Mouse (Mus musculus): ENCODE results near the gene Cacna2d2. TPM values are rescaled to one million over a fixed set of nuclear protein-coding genes. Genes with fewer than 3 reads are reported as not detected.

Cacna2d2 gene
- polyA plus RNA-seq, 2 experiments from 2014 or later: 0.16 to 0.41 TPM

Other genes starting within 250 kb of the Cacna2d2 start
- gene Dock3, start 167.7 kb upstream of the Cacna2d2 start, polyA plus RNA-seq (2017; shearing (Covaris generic)): under 1 TPM in 1 of 2 experiments, not detected in 1; 0.24 TPM
- gene Mapkapk3, start 109.7 kb upstream of the Cacna2d2 start, polyA plus RNA-seq (2017; shearing (Covaris generic)): 10 to 100 TPM; 57.5 to 62.0 TPM
- gene Cish, start 103.6 kb upstream of the Cacna2d2 start, polyA plus RNA-seq (2017; shearing (Covaris generic)): 100 to 1,000 TPM; 116 to 135 TPM
- gene Hemk1, start 61.3 kb upstream of the Cacna2d2 start, polyA plus RNA-seq (2017; shearing (Covaris generic)): 10 to 100 TPM; 25.4 to 27.3 TPM
- gene 6430571L13Rik, start 59.0 kb upstream of the Cacna2d2 start, polyA plus RNA-seq (2017; shearing (Covaris generic)): 1 to 10 TPM; 2.7 to 4.6 TPM
- gene Tmem115, start 134.3 kb downstream of the Cacna2d2 start, polyA plus RNA-seq (2017; shearing (Covaris generic)): 10 to 100 TPM; 19.3 to 24.9 TPM
- 10 to 100 TPM; 65.7 to 82.2 TPM for gene Cyb561d2, start 142.6 kb downstream of the Cacna2d2 start, polyA plus RNA-seq (2017; shearing (Covaris generic))
- gene Nprl2, start 142.6 kb downstream of the Cacna2d2 start, polyA plus RNA-seq (2017; shearing (Covaris generic)): 10 to 100 TPM; 44.5 to 45.2 TPM
- gene Zmynd10, start 147.7 kb downstream of the Cacna2d2 start, polyA plus RNA-seq (2017; shearing (Covaris generic)): 1 to 10 TPM in 1 of 2 experiments, under 1 TPM in 1; 0.83 to 3.2 TPM
- gene Rassf1, start 151.9 kb downstream of the Cacna2d2 start, polyA plus RNA-seq (2017; shearing (Covaris generic)): 10 to 100 TPM; 74.8 to 81.7 TPM
- 1 to 10 TPM; 7.3 to 7.8 TPM for gene Tusc2, start 163.6 kb downstream of the Cacna2d2 start, polyA plus RNA-seq (2017; shearing (Covaris generic))
- 10 to 100 TPM; 10.2 to 12.8 TPM for gene Hyal2, start 168.3 kb downstream of the Cacna2d2 start, polyA plus RNA-seq (2017; shearing (Covaris generic))
- 1 to 10 TPM; 4.1 to 4.3 TPM for gene Hyal1, start 177.3 kb downstream of the Cacna2d2 start, polyA plus RNA-seq (2017; shearing (Covaris generic))
- 10 to 100 TPM; 16.6 to 21.7 TPM for gene Naa80, start 179.3 kb downstream of the Cacna2d2 start, polyA plus RNA-seq (2017; shearing (Covaris generic))
- gene Hyal3, start 181.2 kb downstream of the Cacna2d2 start, polyA plus RNA-seq (2017; shearing (Covaris generic)): under 1 TPM; 0.25 to 0.90 TPM
- gene Ifrd2, start 188.0 kb downstream of the Cacna2d2 start, polyA plus RNA-seq (2017; shearing (Covaris generic)): 10 to 100 TPM; 28.7 to 33.8 TPM
- gene Sema3b, start 209.6 kb downstream of the Cacna2d2 start, polyA plus RNA-seq (2017; shearing (Covaris generic)): not detected
- gene Gnai2, start 235.8 kb downstream of the Cacna2d2 start, polyA plus RNA-seq (2017; shearing (Covaris generic)): 100 to 1,000 TPM; 176 to 181 TPM

Data from activated CD4-positive, CD25-positive, alpha-beta regulatory T cell, adult 4 months (primary cell).